Mouse (Mus musculus): Measurements from ENCODE around the gene Ablim1. TPM values are rescaled to one million over a fixed set of nuclear protein-coding genes. Genes with fewer than 3 reads are reported as not detected.
A peak's percentile ranks its signal among the peaks of the same experiment; 100 is the strongest.

Gene Ablim1
- polyA plus RNA-seq, 1 experiment from 2014 or later = 116 TPM

- 79% methylated on average over 5 of the region's 5 CpGs for WGBS
- Histone ChIP-seq H3K4me3 (no peak overlapping the region), H3K9ac (no peak overlapping the region), H3K4me2 (no peak overlapping the region), H3K9me3 (no peaks in the 10 kb centered on the region), H3K4me1 (peaks cover 8% of the 10 kb centered on the region; the same call in 1 of the 2 replicates), H3K27me3 (no peaks in the 10 kb centered on the region), H3K36me3 (no peaks in the 10 kb centered on the region), H3K27ac (no peak overlapping the region)
- ATAC-seq (ENCODE audit: insufficient number of reproducible peaks, low FRiP score, low TSS enrichment, low read depth) = no peak
Observed at GRCm38 (mm10) chr19:57296539-57296938, 18.2 kb downstream of the Ablim1 start.

GRCm38 (mm10) chr19:57295521-57295920 is 19.2 kb downstream of the Ablim1 start:
- WGBS = 57% methylated on average over 9 of the region's 9 CpGs
- no peak for ATAC-seq (ENCODE audit: insufficient number of reproducible peaks, low FRiP score, low TSS enrichment, low read depth)

GRCm38 (mm10) chr19:57294356-57294755 is 20.4 kb downstream of the Ablim1 start:
- no peak overlapping the region for H3K27ac ChIP-seq

More at GRCm38 (mm10) chr19:57295521-57295920, 19.2 kb downstream of the Ablim1 start:
- no peaks in the 10 kb centered on the region for H3K36me3 ChIP-seq
- no peak overlapping the region for H3K4me2 ChIP-seq
- H3K4me3 ChIP-seq = no peak overlapping the region
- no peaks in the 10 kb centered on the region for H3K27me3 ChIP-seq
- H3K27ac ChIP-seq = no peak overlapping the region
- H3K4me1 ChIP-seq = peaks cover 8% of the 10 kb centered on the region; the same call in 1 of the 2 replicates
- no peak overlapping the region for H3K9ac ChIP-seq
- H3K9me3 ChIP-seq = no peaks in the 10 kb centered on the region

GRCm38 (mm10) chr19:57293737-57294136 is 21.0 kb downstream of the Ablim1 start:
- no peak overlapping the region for H3K27ac ChIP-seq
- no peaks in the 10 kb centered on the region for H3K27me3 ChIP-seq
- no peak overlapping the region for H3K9ac ChIP-seq
- H3K36me3 ChIP-seq = no peaks in the 10 kb centered on the region
- no peak overlapping the region for H3K4me3 ChIP-seq
- H3K9me3 ChIP-seq = no peaks in the 10 kb centered on the region
- H3K4me1 ChIP-seq = peaks cover 12% of the 10 kb centered on the region; the same call in 1 of the 2 replicates
- no peak for ATAC-seq (ENCODE audit: insufficient number of reproducible peaks, low FRiP score, low TSS enrichment, low read depth)
- no peak overlapping the region for H3K4me2 ChIP-seq
- 32% methylated on average over 7 of the region's 7 CpGs for WGBS

More at GRCm38 (mm10) chr19:57294356-57294755, 20.4 kb downstream of the Ablim1 start:
- no peaks in the 10 kb centered on the region for H3K9me3 ChIP-seq
- no peak overlapping the region for H3K4me2 ChIP-seq
- WGBS = 74% methylated on average over 4 of the region's 4 CpGs
- peaks cover 11% of the 10 kb centered on the region; the same call in 1 of the 2 replicates for H3K4me1 ChIP-seq
- H3K4me3 ChIP-seq = no peak overlapping the region
- H3K27me3 ChIP-seq = no peaks in the 10 kb centered on the region
- no peak overlapping the region for H3K9ac ChIP-seq
- no peak for ATAC-seq (ENCODE audit: insufficient number of reproducible peaks, low FRiP score, low TSS enrichment, low read depth)
- H3K36me3 ChIP-seq = no peaks in the 10 kb centered on the region

GRCm38 (mm10) chr19:57283310-57283709 is 31.4 kb downstream of the Ablim1 start:
- no peak overlapping the region for H3K4me2 ChIP-seq
- H3K4me3 ChIP-seq = no peak overlapping the region
- 0 out of 2 replicates have a peak, but pooled peaks cover 3% of the 10 kb centered on the region for H3K4me1 ChIP-seq
- 58% methylated on average over 3 of the region's 3 CpGs for WGBS
- H3K36me3 ChIP-seq = no peaks in the 10 kb centered on the region
- no peaks in the 10 kb centered on the region for H3K9me3 ChIP-seq
- H3K9ac ChIP-seq = no peak overlapping the region
- no peak overlapping the region for H3K27ac ChIP-seq
- no peak for ATAC-seq (ENCODE audit: insufficient number of reproducible peaks, low FRiP score, low TSS enrichment, low read depth)
- no peaks in the 10 kb centered on the region for H3K27me3 ChIP-seq

- no peak overlapping the region for H3K4me2 ChIP-seq
- WGBS = 34% methylated on average over 5 of the region's 5 CpGs
- no peak overlapping the region for H3K9ac ChIP-seq
- H3K27me3 ChIP-seq = no peaks in the 10 kb centered on the region
- no peak overlapping the region for H3K4me3 ChIP-seq
- H3K36me3 ChIP-seq = no peaks in the 10 kb centered on the region
- no peak for ATAC-seq (ENCODE audit: insufficient number of reproducible peaks, low FRiP score, low TSS enrichment, low read depth)
- peaks cover 10% of the 10 kb centered on the region; the same call in 1 of the 2 replicates for H3K4me1 ChIP-seq
- no peak overlapping the region for H3K27ac ChIP-seq
- H3K9me3 ChIP-seq = no peaks in the 10 kb centered on the region
Observed at GRCm38 (mm10) chr19:57282642-57283041, 32.1 kb downstream of the Ablim1 start.

- H3K9ac ChIP-seq = no peak overlapping the region
- no peaks in the 10 kb centered on the region for H3K9me3 ChIP-seq
- H3K4me1 ChIP-seq = peaks cover 28% of the 10 kb centered on the region
- no peak overlapping the region for H3K4me3 ChIP-seq
- no peaks in the 10 kb centered on the region for H3K36me3 ChIP-seq
- no peak for ATAC-seq (ENCODE audit: insufficient number of reproducible peaks, low FRiP score, low TSS enrichment, low read depth)
- 75% methylated on average over 4 of the region's 4 CpGs for WGBS
- no peak overlapping the region for H3K4me2 ChIP-seq
- H3K27me3 ChIP-seq = no peaks in the 10 kb centered on the region
- H3K27ac ChIP-seq = no peak overlapping the region
Observed at GRCm38 (mm10) chr19:57279666-57280065, 35.1 kb downstream of the Ablim1 start.

- Histone ChIP-seq H3K4me3 (no peak overlapping the region), H3K9ac (no peak overlapping the region), H3K36me3 (no peaks in the 10 kb centered on the region), H3K4me1 (peaks cover 40% of the 10 kb centered on the region), H3K9me3 (no peaks in the 10 kb centered on the region), H3K27me3 (no peaks in the 10 kb centered on the region), H3K4me2 (no peak overlapping the region), H3K27ac (peak overlapping the region; percentile 72)
- 56% methylated on average over 8 of the region's 8 CpGs for WGBS
- ATAC-seq (ENCODE audit: insufficient number of reproducible peaks, low FRiP score, low TSS enrichment, low read depth) = no peak
Observed at GRCm38 (mm10) chr19:57278263-57278662, 36.5 kb downstream of the Ablim1 start.

GRCm38 (mm10) chr19:57277010-57277409 is 37.7 kb downstream of the Ablim1 start:
- 65% methylated on average over 6 of the region's 6 CpGs for WGBS
- H3K9me3 ChIP-seq = no peaks in the 10 kb centered on the region

GRCm38 (mm10) chr19:57275166-57275953 is 39.4 kb downstream of the Ablim1 start:
- Histone ChIP-seq H3K4me3 (0 out of 2 replicates have a peak overlapping the region, but pooled peaks have one; percentile 9), H3K4me2 (peak overlapping the region; percentile 35), H3K9ac (no peak overlapping the region), H3K9me3 (no peaks in the 10 kb centered on the region), H3K27me3 (no peaks in the 10 kb centered on the region), H3K4me1 (peaks cover 57% of the 10 kb centered on the region), H3K27ac (peak overlapping the region; percentile 57), H3K36me3 (no peaks in the 10 kb centered on the region)
- WGBS = 35% methylated on average over 15 of the region's 15 CpGs
- no peak for ATAC-seq (ENCODE audit: insufficient number of reproducible peaks, low FRiP score, low TSS enrichment, low read depth)

More at GRCm38 (mm10) chr19:57277010-57277409, 37.7 kb downstream of the Ablim1 start:
- Histone ChIP-seq H3K27ac (no peak overlapping the region; the same call in 1 of the 2 replicates), H3K4me2 (no peak overlapping the region), H3K9ac (no peak overlapping the region), H3K27me3 (no peaks in the 10 kb centered on the region), H3K4me1 (peaks cover 52% of the 10 kb centered on the region), H3K4me3 (no peak overlapping the region), H3K36me3 (no peaks in the 10 kb centered on the region)
- ATAC-seq (ENCODE audit: insufficient number of reproducible peaks, low FRiP score, low TSS enrichment, low read depth) = no peak

GRCm38 (mm10) chr19:57274717-57275116 is 40.0 kb downstream of the Ablim1 start:
- no peaks in the 10 kb centered on the region for H3K9me3 ChIP-seq
- H3K9ac ChIP-seq = no peak overlapping the region
- WGBS = 26% methylated on average over 6 of the region's 6 CpGs
- H3K4me1 ChIP-seq = peaks cover 57% of the 10 kb centered on the region
- H3K4me3 ChIP-seq = peak overlapping the region; percentile 9
- no peaks in the 10 kb centered on the region for H3K27me3 ChIP-seq
- peak overlapping the region; percentile 35 for H3K4me2 ChIP-seq
- ATAC-seq (ENCODE audit: insufficient number of reproducible peaks, low FRiP score, low TSS enrichment, low read depth) = no peak
- H3K27ac ChIP-seq = peak overlapping the region; percentile 57
- H3K36me3 ChIP-seq = no peaks in the 10 kb centered on the region

GRCm38 (mm10) chr19:57274286-57274685 is 40.4 kb downstream of the Ablim1 start:
- ATAC-seq (ENCODE audit: insufficient number of reproducible peaks, low FRiP score, low TSS enrichment, low read depth) = no peak
- Histone ChIP-seq H3K4me2 (peak overlapping the region; percentile 35), H3K36me3 (no peaks in the 10 kb centered on the region), H3K9ac (no peak overlapping the region), H3K4me1 (peaks cover 57% of the 10 kb centered on the region), H3K9me3 (no peaks in the 10 kb centered on the region), H3K27ac (no peak overlapping the region), H3K4me3 (peak overlapping the region; percentile 9), H3K27me3 (no peaks in the 10 kb centered on the region)
- WGBS = 44% methylated on average over 12 of the region's 12 CpGs
